Mouse (Mus musculus) natural killer cell, adult 2 months (primary cell): ENCODE data around the gene Erv3.
A peak's percentile ranks its signal among the peaks of the same experiment; 100 is the strongest.

Source experiments
- DNase-seq, 2 experiments: peaks; one replicate each; pipeline ENCODE4 v3.0.0; 2022; ENCODE audit warnings: low spot score in 2 of 2

Gene Erv3

GRCm38 (mm10) chr2:131859721-131860120 is at the start of gene Erv3:
Gene Erv3 (minus strand): TSS chr2:131859747.
- DNase-seq: no peak

DNA sequence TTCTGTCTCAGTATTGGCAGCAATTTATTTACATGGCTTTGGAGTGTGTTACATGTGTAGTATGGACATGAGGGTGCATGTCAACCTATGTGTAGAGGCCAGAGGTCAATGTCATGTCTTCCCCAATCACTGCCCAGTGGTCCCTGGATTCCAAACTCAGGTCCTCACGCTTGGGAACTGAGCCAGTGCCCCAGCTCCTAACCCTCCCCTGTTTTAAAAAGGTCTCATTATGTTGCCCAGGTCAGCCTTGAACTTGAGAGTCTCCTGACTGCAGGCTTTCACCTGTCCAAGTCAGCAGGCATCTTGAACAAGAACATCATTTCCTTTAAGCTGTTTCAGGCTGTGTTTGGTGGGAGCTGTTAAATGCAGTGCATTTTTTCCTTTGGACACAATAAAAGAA is 49.4 kb upstream of the Erv3 start:
- DNase-seq: no peak

GRCm38 (mm10) chr2:131908351-131908861 is 48.9 kb upstream of the Erv3 start:
- no peak for DNase-seq

DNA sequence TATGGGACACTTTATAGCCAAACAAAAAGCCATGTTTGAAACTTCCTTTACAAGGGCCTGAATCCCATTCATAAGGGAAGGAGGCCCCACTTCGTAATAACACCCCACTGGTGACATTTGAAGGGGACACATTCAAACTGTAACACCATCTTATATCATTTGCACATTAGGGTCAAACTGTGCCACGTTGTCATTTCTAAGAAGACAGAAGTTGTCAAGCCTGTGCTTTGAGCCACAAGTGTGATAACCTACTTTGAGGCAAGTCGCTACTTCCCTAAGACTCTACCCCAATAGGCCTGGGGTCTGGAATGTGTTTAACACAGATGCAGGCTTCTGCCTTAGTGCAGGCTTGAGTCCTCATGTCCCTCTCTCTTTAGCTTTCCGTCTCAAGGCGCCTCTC is 47.8 kb upstream of the Erv3 start:
- no peak for DNase-seq

DNA sequence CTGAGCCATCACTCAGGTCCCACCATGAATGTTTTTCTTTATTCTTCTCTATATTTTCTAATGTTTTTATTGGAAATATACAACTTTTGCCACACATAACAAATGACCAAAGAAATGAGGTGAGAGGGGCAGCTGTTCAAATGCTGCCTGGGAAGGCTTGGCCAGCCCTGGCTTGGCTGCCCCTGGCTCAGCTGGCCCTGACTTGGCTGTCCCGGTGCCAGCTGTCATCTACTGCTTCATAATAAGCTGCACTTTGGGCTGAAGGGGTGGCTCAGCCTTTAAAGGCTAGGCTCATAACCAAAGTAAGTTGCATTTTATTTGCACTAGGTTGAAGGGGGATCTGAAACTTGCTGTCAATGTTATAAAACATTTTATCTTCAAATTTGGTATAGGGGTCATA is 47.3 kb upstream of the Erv3 start:
- no peak for DNase-seq

DNA sequence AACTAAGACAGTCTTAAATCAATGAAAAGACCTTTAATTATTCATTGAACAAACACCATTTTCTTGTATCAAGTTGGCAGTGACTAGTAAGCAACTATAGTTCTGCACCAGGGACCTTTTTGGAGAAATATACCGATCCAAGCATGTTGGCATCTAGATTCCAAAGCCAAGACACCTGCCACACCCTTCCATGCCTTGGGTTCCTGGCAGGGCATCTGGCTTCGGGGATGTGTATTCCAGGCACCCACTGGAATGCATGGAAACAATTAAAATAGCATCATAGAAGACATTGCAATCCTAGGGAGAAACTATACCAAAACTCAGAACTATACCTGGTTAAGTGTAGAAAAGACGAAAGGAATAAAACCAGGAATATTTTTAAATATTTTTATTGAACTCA is 46.7 kb upstream of the Erv3 start:
- DNase-seq: no peak

- no peak for DNase-seq
These were observed 46.2 kb upstream of the Erv3 start for GRCm38 (mm10) chr2:131905776-131906175.

DNA sequence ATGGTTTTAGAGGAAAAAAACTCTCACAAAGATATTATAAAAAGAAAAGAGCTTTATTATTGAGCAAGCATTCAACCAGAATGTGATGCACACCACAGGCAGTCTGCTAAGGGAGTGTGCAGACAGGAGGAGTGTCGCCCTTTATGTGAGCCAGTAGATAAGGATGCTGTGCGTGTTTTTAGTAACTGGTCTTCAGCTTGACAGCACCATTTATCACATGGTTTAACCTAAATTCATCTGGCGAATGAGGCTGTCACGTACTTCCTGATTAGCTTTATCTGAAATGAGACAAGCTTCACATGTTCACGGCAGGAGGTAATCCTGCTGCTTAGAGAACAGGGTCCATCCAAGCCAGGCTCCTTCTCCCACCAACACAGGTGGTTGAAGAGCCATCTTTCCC is 45.5 kb upstream of the Erv3 start:
- no peak for DNase-seq

GRCm38 (mm10) chr2:131902867-131903266 is 43.3 kb upstream of the Erv3 start:
- DNase-seq: no peak

GRCm38 (mm10) chr2:131902423-131902822 is 42.9 kb upstream of the Erv3 start:
- DNase-seq: no peak

- no peak for DNase-seq
These were observed 38.0 kb upstream of the Erv3 start for GRCm38 (mm10) chr2:131897336-131898109.

- DNase-seq: no peak
These were observed 36.5 kb upstream of the Erv3 start for GRCm38 (mm10) chr2:131896011-131896410.

DNA sequence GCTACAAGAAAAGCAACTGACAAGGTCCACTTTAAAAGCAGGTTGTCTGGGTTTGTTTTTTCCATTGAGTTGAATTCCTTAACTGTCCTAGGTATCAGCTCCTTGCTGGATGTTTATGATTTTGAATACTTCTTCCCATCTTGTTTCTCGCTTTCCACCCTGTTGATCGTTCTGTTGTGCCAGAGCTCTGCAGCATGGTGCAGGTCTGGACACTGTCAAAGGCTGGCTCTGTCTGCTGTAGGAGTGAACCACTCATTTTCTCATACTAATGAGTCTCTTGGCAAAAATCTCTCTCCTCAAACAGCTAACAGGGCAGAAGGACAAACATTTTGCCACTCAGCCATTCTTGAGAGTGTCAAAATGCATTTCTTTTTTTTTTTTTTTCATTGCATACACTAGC is 35.6 kb upstream of the Erv3 start:
- DNase-seq: no peak

GRCm38 (mm10) chr2:131892534-131892933 is 33.0 kb upstream of the Erv3 start:
- no peak for DNase-seq

- DNase-seq: peak; percentile 35 to 51
These were observed 28.7 kb upstream of the Erv3 start for GRCm38 (mm10) chr2:131888233-131888632.

DNA sequence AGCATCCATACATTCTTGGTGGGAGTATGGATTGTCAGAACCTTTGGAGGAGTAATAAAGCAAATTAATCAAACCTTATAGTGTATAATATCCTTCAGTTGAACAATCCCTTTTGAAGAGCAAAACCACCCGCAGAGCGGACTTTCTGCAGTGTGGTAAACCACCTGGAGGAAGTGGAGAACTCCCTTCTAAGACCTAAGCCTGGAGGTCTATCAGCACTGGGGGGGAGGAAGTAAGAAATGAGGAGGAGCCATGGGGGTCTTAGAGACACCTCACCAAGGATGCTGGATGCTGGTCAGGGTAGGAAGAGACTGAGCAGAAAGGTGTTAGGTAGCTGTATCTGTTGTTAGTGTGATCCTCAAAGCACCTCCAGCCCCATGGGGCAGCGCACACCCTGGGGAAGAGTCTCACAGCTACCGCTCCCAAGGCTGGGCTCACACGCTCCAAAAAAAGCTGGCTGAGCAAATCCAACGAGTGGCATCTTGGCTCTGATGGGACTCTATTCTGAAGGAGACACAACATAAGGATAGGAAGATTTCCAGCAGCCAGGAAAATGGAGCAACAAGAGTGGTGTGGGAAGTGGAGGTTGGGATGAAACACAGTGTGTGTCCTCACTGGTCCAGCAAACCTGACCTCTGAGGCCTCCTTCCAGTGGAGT is 27.1 kb upstream of the Erv3 start:
- DNase-seq: no peak

DNA sequence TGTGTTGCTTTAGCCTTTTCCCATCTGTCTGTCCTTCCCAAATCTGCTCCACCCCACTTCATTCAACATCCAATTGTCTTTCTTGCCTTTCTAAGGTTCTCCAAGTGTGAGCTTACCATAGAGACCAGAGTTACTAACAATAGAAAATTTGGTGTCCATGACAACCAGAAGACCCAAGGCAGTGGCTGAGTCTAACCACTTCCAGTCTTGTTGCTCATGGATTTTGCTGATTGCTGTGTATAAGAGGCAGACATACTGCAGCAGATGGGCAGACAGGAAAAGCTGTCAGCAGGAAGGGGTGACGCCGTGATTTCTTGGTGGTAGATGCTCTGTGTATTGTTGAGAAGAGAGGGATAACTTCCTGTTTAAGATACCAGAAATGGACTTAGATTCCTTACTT is 23.6 kb upstream of the Erv3 start:
- no peak for DNase-seq

DNA sequence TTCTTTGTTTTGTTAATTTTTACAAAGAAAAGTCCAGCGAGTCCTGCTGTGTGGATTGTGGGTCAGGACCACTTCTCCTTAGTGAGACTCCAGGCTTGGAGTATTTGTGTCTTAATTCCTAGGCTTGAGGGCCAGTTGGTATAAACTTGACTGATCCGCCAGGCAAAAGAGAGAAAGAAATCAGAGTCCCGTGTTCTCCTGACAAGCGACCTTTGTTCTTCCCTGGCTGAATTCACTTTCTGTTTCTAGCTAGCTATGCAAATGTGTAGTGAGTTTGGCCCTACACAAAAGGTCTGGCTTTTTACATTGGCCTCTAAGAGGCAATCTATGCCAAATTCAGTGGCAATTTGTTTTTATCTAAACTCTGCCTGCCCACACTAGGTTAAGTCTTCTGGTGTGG is 22.2 kb upstream of the Erv3 start:
- no peak for DNase-seq

DNA sequence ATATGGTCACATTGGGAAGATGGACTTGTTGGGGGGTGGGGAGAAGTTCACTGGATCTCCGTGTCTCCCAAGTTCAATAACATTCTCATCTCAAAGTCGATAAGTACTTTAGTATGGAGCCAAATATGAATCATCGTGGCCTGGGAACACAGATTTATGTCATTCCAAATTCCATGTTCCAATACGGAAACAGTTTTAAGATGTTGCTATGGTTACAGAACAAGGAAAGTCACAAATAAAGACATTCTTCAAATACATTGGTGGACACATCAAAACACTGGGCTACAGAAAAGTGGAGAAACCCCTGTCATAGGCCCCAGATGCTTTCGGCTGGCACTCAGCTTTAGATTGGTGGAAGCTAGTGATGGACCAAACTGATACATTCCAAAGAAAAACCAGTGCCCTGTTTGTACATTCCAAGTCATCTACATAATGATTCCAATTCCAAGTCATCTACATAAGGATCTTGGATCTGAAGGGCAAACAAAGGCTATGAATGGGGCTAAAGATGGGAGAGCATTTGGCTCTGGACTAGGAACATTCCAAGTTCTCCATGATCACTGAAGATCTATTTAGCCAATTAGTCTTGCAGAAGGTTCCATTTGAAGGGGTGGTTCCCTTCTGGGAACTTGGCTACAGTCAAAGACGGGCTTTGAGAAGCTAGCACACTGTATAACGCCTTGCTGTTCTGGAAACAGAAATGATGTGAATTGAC is 17.2 kb upstream of the Erv3 start:
- no peak for DNase-seq

DNA sequence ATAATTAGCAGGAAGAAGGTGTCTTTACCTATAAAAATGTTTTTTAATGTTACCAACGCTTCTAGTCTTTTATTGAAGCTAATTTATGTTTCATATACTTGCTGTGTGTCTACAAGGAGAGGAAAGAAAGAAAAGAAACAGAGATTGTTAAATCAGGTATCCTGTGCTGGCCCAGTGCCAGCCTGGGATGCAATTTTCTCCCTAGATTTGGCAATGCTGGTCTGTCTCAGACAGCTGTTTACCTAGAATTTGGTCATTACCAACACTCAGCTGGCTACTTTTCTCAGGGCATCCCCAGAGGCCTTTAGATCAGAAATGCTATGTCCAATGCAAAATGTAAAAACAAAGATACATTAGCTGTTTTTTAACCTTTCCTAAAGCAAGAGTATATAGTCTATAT is 13.8 kb upstream of the Erv3 start:
- DNase-seq: no peak

GRCm38 (mm10) chr2:131868983-131869382 is 9.4 kb upstream of the Erv3 start:
- DNase-seq: no peak

- no peak for DNase-seq
These were observed 7.1 kb upstream of the Erv3 start for GRCm38 (mm10) chr2:131866676-131867075.
